Mouse (Mus musculus): ENCODE measurements around the gene Mrps7. TPM values are rescaled to one million over a fixed set of nuclear protein-coding genes. Genes with fewer than 3 reads are reported as not detected.

Gene Mrps7
- polyA plus RNA-seq, 1 experiment = not detected

DNA sequence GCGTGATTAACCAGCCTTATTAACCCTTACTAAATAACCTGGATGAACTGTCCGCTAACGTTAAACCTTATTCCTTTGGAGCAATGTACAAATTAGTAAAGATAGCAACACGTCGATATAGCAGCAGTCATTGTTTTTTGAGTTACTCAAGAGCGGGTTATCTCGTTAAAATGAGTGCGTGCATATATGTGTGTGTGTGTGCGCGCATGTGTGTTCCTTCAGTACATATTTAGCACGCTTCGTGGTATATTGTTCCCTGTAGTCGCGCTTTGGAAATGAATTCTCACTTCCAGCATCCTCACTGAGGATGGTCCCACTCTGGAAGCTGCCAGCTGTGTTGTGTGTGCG, 623 bp upstream of the Mrps7 start:
- Histone ChIP-seq H3K27ac (ENCODE audit: insufficient read depth, low read depth, low read length) (peak overlapping the region; percentile 22; the same call in 1 of the 2 replicates), H3K4me3 (ENCODE audit: insufficient read depth, low read depth, low read length) (peak overlapping the region; percentile 74), H3K4me1 (ENCODE audit: control insufficient read depth, insufficient read depth, low read length) (peaks cover 33% of the 10 kb centered on the region)
- 3% methylated on average over 15 of the region's 15 CpGs for WGBS
- no peak for TF ChIP-seq POLR2A (IDR thresholded peaks at IDR 0.05; ENCODE audit: insufficient read depth, low read depth, low read length)
- TF ChIP-seq CTCF (IDR thresholded peaks at IDR 0.05; ENCODE audit: insufficient read depth, low read depth, low read length) = no peak

DNA sequence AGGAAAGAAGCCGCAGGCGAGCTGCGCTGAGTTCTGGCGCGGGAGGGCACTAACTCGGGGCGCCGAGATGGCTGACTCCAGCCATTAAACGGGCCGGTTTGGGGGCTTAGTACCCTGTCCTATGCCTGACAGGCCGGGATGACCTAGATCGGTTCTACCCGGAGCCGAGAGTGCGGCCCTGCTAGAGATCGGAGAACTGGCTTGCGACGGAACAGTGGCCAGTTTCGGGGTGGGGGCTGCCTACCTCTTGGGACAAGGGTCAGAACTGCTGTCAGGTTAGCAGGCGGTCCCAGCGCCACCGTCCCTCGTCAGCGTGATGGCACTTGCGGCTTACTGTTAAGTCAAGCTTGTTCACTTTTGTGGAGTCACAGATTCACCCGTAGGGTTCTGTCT, 575 bp downstream of the Mrps7 start:
- under 1% methylated on average over 26 of the region's 26 CpGs for WGBS
- peaks cover 33% of the 10 kb centered on the region for H3K4me1 ChIP-seq (ENCODE audit: control insufficient read depth, insufficient read depth, low read length)
- H3K4me3 ChIP-seq (ENCODE audit: insufficient read depth, low read depth, low read length) = peak overlapping the region; percentile 74
- TF ChIP-seq POLR2A (IDR thresholded peaks at IDR 0.05; ENCODE audit: insufficient read depth, low read depth, low read length) (no peak), CTCF (IDR thresholded peaks at IDR 0.05; ENCODE audit: insufficient read depth, low read depth, low read length) (no peak)
- peak overlapping the region; percentile 98 for H3K27ac ChIP-seq (ENCODE audit: insufficient read depth, low read depth, low read length)

GRCm38 (mm10) chr11:115606733-115607132, 3.0 kb downstream of the Mrps7 start:
- no peak for TF ChIP-seq CTCF (IDR thresholded peaks at IDR 0.05; ENCODE audit: insufficient read depth, low read depth, low read length)
- H3K27ac ChIP-seq (ENCODE audit: insufficient read depth, low read depth, low read length) = no peak overlapping the region
- H3K4me3 ChIP-seq (ENCODE audit: insufficient read depth, low read depth, low read length) = no peak overlapping the region
- WGBS = 96% methylated on average over 18 of the region's 18 CpGs
- H3K4me1 ChIP-seq (ENCODE audit: control insufficient read depth, insufficient read depth, low read length) = peaks cover 22% of the 10 kb centered on the region

- Histone ChIP-seq H3K4me1 (ENCODE audit: control insufficient read depth, insufficient read depth, low read length) (peaks cover 25% of the 10 kb centered on the region), H3K27ac (ENCODE audit: insufficient read depth, low read depth, low read length) (no peak overlapping the region)
Measured at GRCm38 (mm10) chr11:115608421-115609399, 5.0 kb downstream of the Mrps7 start.

DNA sequence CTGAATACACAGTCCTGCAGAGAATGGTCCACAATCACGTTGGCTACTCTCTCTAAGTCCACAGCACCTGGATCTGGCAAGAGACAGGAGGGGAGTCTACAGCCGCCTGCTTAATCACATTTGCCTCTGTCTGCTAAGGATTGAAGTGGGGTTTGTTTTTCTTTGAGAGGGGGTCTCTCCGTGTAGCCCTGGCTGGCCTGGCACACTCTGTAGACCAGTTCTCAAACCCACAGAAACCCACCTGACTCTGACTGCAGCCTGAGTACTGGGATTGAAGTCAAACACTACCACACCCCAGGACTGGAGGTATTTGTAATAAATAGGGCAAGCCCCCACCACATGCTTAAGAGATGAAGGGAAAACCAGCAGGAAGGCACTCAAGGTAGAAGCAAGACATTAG, 5.9 kb downstream of the Mrps7 start:
- 73% methylated on average over 3 of the region's 3 CpGs for WGBS
- Histone ChIP-seq H3K4me3 (ENCODE audit: insufficient read depth, low read depth, low read length) (no peak overlapping the region), H3K27ac (ENCODE audit: insufficient read depth, low read depth, low read length) (no peak overlapping the region), H3K4me1 (ENCODE audit: control insufficient read depth, insufficient read depth, low read length) (peaks cover 23% of the 10 kb centered on the region)
- no peak for TF ChIP-seq CTCF (IDR thresholded peaks at IDR 0.05; ENCODE audit: insufficient read depth, low read depth, low read length)
- TF ChIP-seq POLR2A (IDR thresholded peaks at IDR 0.05; ENCODE audit: insufficient read depth, low read depth, low read length) = no peak

More at GRCm38 (mm10) chr11:115608421-115609399, 5.0 kb downstream of the Mrps7 start:
- no peak for TF ChIP-seq POLR2A (IDR thresholded peaks at IDR 0.05; ENCODE audit: insufficient read depth, low read depth, low read length)
- no peak for TF ChIP-seq CTCF (IDR thresholded peaks at IDR 0.05; ENCODE audit: insufficient read depth, low read depth, low read length)
- H3K4me3 ChIP-seq (ENCODE audit: insufficient read depth, low read depth, low read length) = no peak overlapping the region
- WGBS = 77% methylated on average over 23 of the region's 23 CpGs

- Histone ChIP-seq H3K4me1 (ENCODE audit: control insufficient read depth, insufficient read depth, low read length) (peaks cover 12% of the 10 kb centered on the region), H3K4me3 (ENCODE audit: insufficient read depth, low read depth, low read length) (no peak overlapping the region), H3K27ac (ENCODE audit: insufficient read depth, low read depth, low read length) (no peak overlapping the region)
- TF ChIP-seq POLR2A (IDR thresholded peaks at IDR 0.05; ENCODE audit: insufficient read depth, low read depth, low read length) = no peak
- no peak for TF ChIP-seq CTCF (IDR thresholded peaks at IDR 0.05; ENCODE audit: insufficient read depth, low read depth, low read length)
- 59% methylated on average over 6 of the region's 6 CpGs for WGBS
Measured at GRCm38 (mm10) chr11:115611173-115611572, 7.4 kb downstream of the Mrps7 start.

DNA sequence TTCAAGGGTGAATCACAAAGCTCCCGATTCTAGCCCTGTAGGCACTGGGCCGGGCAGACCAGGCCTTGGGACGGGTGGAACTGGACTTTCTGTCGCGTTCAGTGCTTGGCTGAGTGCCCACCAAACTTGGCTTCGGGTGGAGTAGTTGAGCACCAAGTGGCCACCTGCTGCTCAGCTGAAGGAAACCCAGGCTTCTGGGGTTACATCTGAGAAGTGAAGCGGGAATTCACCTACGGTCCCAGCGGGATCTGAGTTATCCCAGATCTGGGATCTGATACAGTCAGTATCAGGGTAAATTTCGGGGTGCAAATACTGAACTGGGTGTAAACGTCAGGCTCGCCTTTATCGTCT, 8.3 kb downstream of the Mrps7 start:
- no peak for TF ChIP-seq CTCF (IDR thresholded peaks at IDR 0.05; ENCODE audit: insufficient read depth, low read depth, low read length)
- TF ChIP-seq POLR2A (IDR thresholded peaks at IDR 0.05; ENCODE audit: insufficient read depth, low read depth, low read length) = no peak
- peak overlapping the region; percentile 56; the same call in 1 of the 2 replicates for H3K27ac ChIP-seq (ENCODE audit: insufficient read depth, low read depth, low read length)
- H3K4me3 ChIP-seq (ENCODE audit: insufficient read depth, low read depth, low read length) = peak overlapping the region; percentile 85
- under 1% methylated on average over 13 of the region's 13 CpGs for WGBS
- H3K4me1 ChIP-seq (ENCODE audit: control insufficient read depth, insufficient read depth, low read length) = peaks cover 12% of the 10 kb centered on the region

DNA sequence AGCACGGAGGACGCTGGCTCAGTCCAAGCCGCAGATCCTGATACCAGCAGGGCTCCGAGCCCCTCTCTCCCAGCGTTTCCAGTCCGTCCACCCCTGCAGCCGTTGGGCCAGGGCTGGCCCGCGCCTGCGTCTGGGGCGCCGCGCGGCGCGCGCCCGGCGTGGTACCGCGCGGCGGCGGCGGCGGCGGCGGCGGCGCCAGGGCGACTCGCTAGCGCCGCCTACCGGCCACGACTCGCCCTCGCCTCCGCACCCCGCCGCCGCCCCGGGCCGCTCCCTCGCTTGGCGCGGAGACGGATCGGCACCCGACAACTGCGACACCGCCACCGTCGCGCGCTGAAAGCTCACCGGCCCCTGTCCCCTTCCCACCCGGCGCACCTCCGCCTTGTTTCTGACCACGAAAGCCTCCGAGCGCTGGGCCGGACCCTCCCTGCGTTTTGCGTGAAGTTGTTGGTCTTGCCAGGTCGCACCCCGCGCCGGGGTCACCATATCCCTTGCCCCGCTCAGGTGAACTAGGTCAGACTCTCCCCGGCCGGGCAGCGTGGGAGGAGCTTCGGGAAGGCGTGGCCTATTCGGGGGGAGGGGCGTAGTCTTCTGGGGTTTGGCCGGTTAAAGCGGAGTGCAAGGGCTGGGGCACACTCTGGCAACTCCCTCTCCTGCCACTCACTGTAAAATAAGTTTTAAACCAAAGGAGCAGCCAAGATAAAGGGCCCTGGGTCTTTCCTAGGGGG, 8.8 kb downstream of the Mrps7 start, which contains the start of gene Mif4gd:
Gene Mif4gd, minus strand, starts transcription at position 560 of the 728 bp plus-strand sequence.
- Histone ChIP-seq H3K4me1 (ENCODE audit: control insufficient read depth, insufficient read depth, low read length) (peaks cover 12% of the 10 kb centered on the region), H3K27ac (ENCODE audit: insufficient read depth, low read depth, low read length) (peak within 1 kb of the TSS; percentile 66), H3K4me3 (ENCODE audit: insufficient read depth, low read depth, low read length) (peak within 1 kb of the TSS; percentile 85)
- peak; percentile 83; the same call in 1 of the 2 replicates for TF ChIP-seq CTCF (IDR thresholded peaks at IDR 0.05; ENCODE audit: insufficient read depth, low read depth, low read length)
- peak; percentile 59; the same call in 1 of the 2 replicates for TF ChIP-seq POLR2A (IDR thresholded peaks at IDR 0.05; ENCODE audit: insufficient read depth, low read depth, low read length)
- WGBS = 1% methylated on average over 74 of the region's 80 CpGs

Measured in olfactory bulb, adult 2 months (tissue).